Mouse (Mus musculus): ENCODE results near the gene Aldh8a1. TPM values are rescaled to one million over a fixed set of nuclear protein-coding genes. Genes with fewer than 3 reads are reported as not detected.

Aldh8a1 gene
- total and polyA plus RNA-seq, 3 experiments = 0.22 TPM; not detected in 2

GRCm38 (mm10) chr10:21363297-21363696, 13.8 kb upstream of the Aldh8a1 start:
- Histone ChIP-seq H3K27me3 (ENCODE audit: insufficient read depth, low read length) (no peaks in the 10 kb centered on the region), H3K4me1 (ENCODE audit: insufficient read depth, low read depth, low read length) (peaks cover 26% of the 10 kb centered on the region), H3K36me3 (replicated peaks) (peaks cover 92% of the 10 kb centered on the region), H3K4me3 (ENCODE audit: low read depth, low read length) (no peak overlapping the region), H3K9me3 (replicated peaks) (no peaks in the 10 kb centered on the region)
- DNase-seq (ENCODE audit: low spot score) (peak; percentile 33), ATAC-seq (ENCODE audit: extremely low read depth, insufficient number of reproducible peaks, low FRiP score, poor library complexity, severe bottlenecking) (peak; percentile 57)
- no peak for TF ChIP-seq GATA2 (IDR thresholded peaks at IDR 0.05; ENCODE audit: borderline replicate concordance, low read depth, low read length)
- TF ChIP-seq POLR2AphosphoS5 (IDR thresholded peaks at IDR 0.05; ENCODE audit: insufficient replicate concordance, low read depth, low read length) = no peak
- TF ChIP-seq GATA1 (IDR thresholded peaks at IDR 0.05; ENCODE audit: borderline replicate concordance, low read length) = no peak
- no peak for TF ChIP-seq CTCF (IDR thresholded peaks at IDR 0.05; ENCODE audit: low read depth, low read length)
- TF ChIP-seq TAL1 (conservative IDR thresholded peaks at IDR 0.05; ENCODE audit: low read depth, low read length) = no peak

DNA sequence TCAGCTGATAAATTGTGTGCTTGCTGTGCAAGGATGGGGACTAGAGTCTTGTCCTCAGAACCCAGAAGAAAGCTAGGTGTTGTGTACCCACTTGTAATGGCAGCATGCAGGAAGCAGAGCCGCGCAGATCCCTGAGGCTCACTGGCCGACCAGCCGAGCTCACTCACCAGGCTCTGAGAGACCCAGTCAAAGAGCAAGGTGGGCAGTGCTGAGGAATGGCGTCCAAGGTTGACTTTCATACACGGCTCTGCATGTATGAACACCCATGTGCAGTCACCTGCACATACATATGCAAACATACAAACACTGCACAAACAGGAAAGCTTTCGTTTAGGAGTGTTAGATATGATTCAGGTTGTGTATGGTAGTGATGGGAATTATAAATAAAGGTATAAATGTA, 12.1 kb upstream of the Aldh8a1 start:
- TF ChIP-seq GATA1 (IDR thresholded peaks at IDR 0.05; ENCODE audit: borderline replicate concordance, low read length) (no peak), TAL1 (conservative IDR thresholded peaks at IDR 0.05; ENCODE audit: low read depth, low read length) (no peak), CTCF (IDR thresholded peaks at IDR 0.05; ENCODE audit: low read depth, low read length) (no peak), GATA2 (IDR thresholded peaks at IDR 0.05; ENCODE audit: borderline replicate concordance, low read depth, low read length) (no peak), POLR2AphosphoS5 (IDR thresholded peaks at IDR 0.05; ENCODE audit: insufficient replicate concordance, low read depth, low read length) (no peak)
- Histone ChIP-seq H3K27me3 (ENCODE audit: insufficient read depth, low read length) (no peaks in the 10 kb centered on the region), H3K36me3 (replicated peaks) (peaks cover 95% of the 10 kb centered on the region), H3K9me3 (replicated peaks) (no peaks in the 10 kb centered on the region), H3K4me1 (ENCODE audit: insufficient read depth, low read depth, low read length) (peaks cover 26% of the 10 kb centered on the region), H3K4me3 (ENCODE audit: low read depth, low read length) (no peak overlapping the region)
- ATAC-seq (ENCODE audit: extremely low read depth, insufficient number of reproducible peaks, low FRiP score, poor library complexity, severe bottlenecking) (no peak), DNase-seq (ENCODE audit: low spot score) (no peak)

DNA sequence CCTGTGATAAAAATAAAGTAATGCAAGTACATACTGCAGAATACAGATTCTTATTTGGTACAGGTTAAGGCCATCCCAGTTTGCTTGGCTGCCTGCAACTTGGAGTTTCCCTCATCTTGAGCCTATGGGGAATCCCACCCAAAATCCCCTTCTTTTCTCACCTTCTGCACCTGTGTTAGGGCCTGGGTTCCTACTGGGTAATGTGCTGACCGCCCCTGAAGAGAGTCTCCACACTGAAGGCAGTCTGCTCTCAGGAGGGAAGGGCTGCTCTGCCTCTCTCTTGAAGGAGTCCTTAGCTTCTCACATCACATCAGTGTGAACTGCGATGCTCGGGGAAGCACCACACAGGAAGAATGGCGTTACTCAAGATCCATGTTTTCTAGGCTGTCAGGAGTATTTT, 11.2 kb upstream of the Aldh8a1 start:
- no peak for DNase-seq (ENCODE audit: low spot score)
- no peak for ATAC-seq (ENCODE audit: extremely low read depth, insufficient number of reproducible peaks, low FRiP score, poor library complexity, severe bottlenecking)
- H3K36me3 ChIP-seq (replicated peaks) = peaks cover 92% of the 10 kb centered on the region
- no peak for TF ChIP-seq TAL1 (conservative IDR thresholded peaks at IDR 0.05; ENCODE audit: low read depth, low read length)
- TF ChIP-seq CTCF (IDR thresholded peaks at IDR 0.05; ENCODE audit: low read depth, low read length) = no peak
- no peak for TF ChIP-seq GATA2 (IDR thresholded peaks at IDR 0.05; ENCODE audit: borderline replicate concordance, low read depth, low read length)
- TF ChIP-seq GATA1 (IDR thresholded peaks at IDR 0.05; ENCODE audit: borderline replicate concordance, low read length) = no peak
- no peak for TF ChIP-seq POLR2AphosphoS5 (IDR thresholded peaks at IDR 0.05; ENCODE audit: insufficient replicate concordance, low read depth, low read length)
- no peaks in the 10 kb centered on the region for H3K9me3 ChIP-seq (replicated peaks)
- H3K4me1 ChIP-seq (ENCODE audit: insufficient read depth, low read depth, low read length) = peaks cover 26% of the 10 kb centered on the region
- no peak overlapping the region for H3K4me3 ChIP-seq (ENCODE audit: low read depth, low read length)
- no peaks in the 10 kb centered on the region for H3K27me3 ChIP-seq (ENCODE audit: insufficient read depth, low read length)

- peaks cover 87% of the 10 kb centered on the region for H3K36me3 ChIP-seq (replicated peaks)
- ATAC-seq (ENCODE audit: extremely low read depth, insufficient number of reproducible peaks, low FRiP score, poor library complexity, severe bottlenecking) (no peak), DNase-seq (ENCODE audit: low spot score) (no peak)
- peaks cover 21% of the 10 kb centered on the region for H3K4me1 ChIP-seq (ENCODE audit: insufficient read depth, low read depth, low read length)
- no peaks in the 10 kb centered on the region for H3K27me3 ChIP-seq (ENCODE audit: insufficient read depth, low read length)
- TF ChIP-seq CTCF (IDR thresholded peaks at IDR 0.05; ENCODE audit: low read depth, low read length) = no peak
- TF ChIP-seq POLR2AphosphoS5 (IDR thresholded peaks at IDR 0.05; ENCODE audit: insufficient replicate concordance, low read depth, low read length) = no peak
- no peak for TF ChIP-seq GATA1 (IDR thresholded peaks at IDR 0.05; ENCODE audit: borderline replicate concordance, low read length)
- no peaks in the 10 kb centered on the region for H3K9me3 ChIP-seq (replicated peaks)
- H3K4me3 ChIP-seq (ENCODE audit: low read depth, low read length) = no peak overlapping the region
These were observed 10.6 kb upstream of the Aldh8a1 start for GRCm38 (mm10) chr10:21366471-21366870.

- ATAC-seq (ENCODE audit: extremely low read depth, insufficient number of reproducible peaks, low FRiP score, poor library complexity, severe bottlenecking) (no peak), DNase-seq (ENCODE audit: low spot score) (no peak)
- Histone ChIP-seq H3K9me3 (replicated peaks) (no peaks in the 10 kb centered on the region), H3K27me3 (ENCODE audit: insufficient read depth, low read length) (no peaks in the 10 kb centered on the region), H3K36me3 (replicated peaks) (peaks cover 81% of the 10 kb centered on the region), H3K4me3 (ENCODE audit: low read depth, low read length) (no peak overlapping the region), H3K4me1 (ENCODE audit: insufficient read depth, low read depth, low read length) (peaks cover 13% of the 10 kb centered on the region)
- no peak for TF ChIP-seq GATA1 (IDR thresholded peaks at IDR 0.05; ENCODE audit: borderline replicate concordance, low read length)
- no peak for TF ChIP-seq POLR2AphosphoS5 (IDR thresholded peaks at IDR 0.05; ENCODE audit: insufficient replicate concordance, low read depth, low read length)
- no peak for TF ChIP-seq TAL1 (conservative IDR thresholded peaks at IDR 0.05; ENCODE audit: low read depth, low read length)
- no peak for TF ChIP-seq CTCF (IDR thresholded peaks at IDR 0.05; ENCODE audit: low read depth, low read length)
These were observed 9.6 kb upstream of the Aldh8a1 start for GRCm38 (mm10) chr10:21367481-21367880.

DNA sequence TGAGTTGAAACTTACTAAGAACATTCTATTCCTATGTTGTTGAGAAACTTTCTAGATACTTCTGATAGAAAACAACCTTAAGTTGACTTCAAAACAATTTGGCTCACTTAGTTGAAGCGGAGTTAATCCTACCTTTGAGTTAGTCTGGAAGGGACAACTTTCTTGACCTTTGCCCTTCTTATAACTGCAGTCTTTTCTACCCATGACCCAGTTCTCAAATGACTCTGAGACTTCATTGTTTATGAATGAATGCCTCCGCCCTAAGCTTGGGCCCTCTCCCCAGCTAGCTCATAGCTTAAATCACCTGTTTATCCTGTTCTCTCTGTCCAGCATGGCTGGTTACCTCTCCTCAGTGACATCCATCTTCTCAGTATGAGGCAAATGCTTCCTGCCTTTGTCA, 7.5 kb upstream of the Aldh8a1 start:
- peaks cover 62% of the 10 kb centered on the region for H3K36me3 ChIP-seq (replicated peaks)

More for the DNA sequence above, 7.5 kb upstream of the Aldh8a1 start:
- H3K9me3 ChIP-seq (replicated peaks) = no peaks in the 10 kb centered on the region
- DNase-seq (ENCODE audit: low spot score) (no peak), ATAC-seq (ENCODE audit: extremely low read depth, insufficient number of reproducible peaks, low FRiP score, poor library complexity, severe bottlenecking) (no peak)
- no peaks in the 10 kb centered on the region for H3K27me3 ChIP-seq (ENCODE audit: insufficient read depth, low read length)
- H3K4me3 ChIP-seq (ENCODE audit: low read depth, low read length) = no peak overlapping the region
- TF ChIP-seq TAL1 (conservative IDR thresholded peaks at IDR 0.05; ENCODE audit: low read depth, low read length) (no peak), CTCF (IDR thresholded peaks at IDR 0.05; ENCODE audit: low read depth, low read length) (no peak), POLR2AphosphoS5 (IDR thresholded peaks at IDR 0.05; ENCODE audit: insufficient replicate concordance, low read depth, low read length) (no peak), GATA2 (IDR thresholded peaks at IDR 0.05; ENCODE audit: borderline replicate concordance, low read depth, low read length) (no peak), GATA1 (IDR thresholded peaks at IDR 0.05; ENCODE audit: borderline replicate concordance, low read length) (no peak)
- no peaks in the 10 kb centered on the region; the same call in 1 of the 2 replicates for H3K4me1 ChIP-seq (ENCODE audit: insufficient read depth, low read depth, low read length)
